Mouse (Mus musculus) brain, embryonic 14.5 days (tissue): ENCODE measurements at regions not wholly inside any gene's neighbourhood (a gene's known extent, or its start where the extent isn't known, plus 50 kb on each side); places are given as distances from the start of the nearest gene placed in this dataset.

ENCODE experiments used
- DNase-seq: peaks from one replicate; pipeline ENCODE4 v3.0.0-alpha.2; 2011; ENCODE audit warnings: low read depth
- CTCF ChIP-seq: fragments of 200-500 bp; IDR thresholded peaks from 2 replicates; pipeline ENCODE4 v1.5.1; 2012; ENCODE audit warnings: inconsistent platforms, mild to moderate bottlenecking, moderate library complexity, borderline replicate concordance; ENCODE audit not compliant: insufficient read depth, insufficient read length; ENCODE audit errors: extremely low read depth
- POLR2A ChIP-seq: fragments of 200-500 bp; IDR thresholded peaks from 2 replicates; pipeline ENCODE4 v1.6.1; 2012; ENCODE audit warnings: mild to moderate bottlenecking, inconsistent platforms, borderline replicate concordance; ENCODE audit not compliant: poor library complexity, insufficient read depth, insufficient read length, severe bottlenecking; ENCODE audit errors: extremely low read depth

DNA sequence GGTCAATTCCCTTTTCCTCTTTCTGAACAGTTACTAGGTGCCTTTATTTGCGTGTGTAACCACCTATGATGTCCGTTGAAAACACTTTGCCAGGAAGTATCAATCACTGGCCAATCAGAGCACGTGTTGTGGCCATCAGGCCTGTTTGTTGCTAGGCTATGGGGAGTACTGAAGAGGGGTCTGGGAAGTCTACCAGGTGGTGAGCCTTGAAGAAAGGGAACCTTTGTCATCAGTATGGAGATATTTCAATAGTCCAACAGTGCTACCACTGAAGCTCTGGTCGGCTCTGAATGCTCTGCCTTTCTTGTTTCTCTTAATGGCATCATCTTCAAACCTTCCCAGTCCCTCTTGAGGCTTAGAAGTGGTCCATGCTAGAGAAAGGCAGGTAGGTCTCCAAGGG, 124.6 kb upstream of the Bcor start:
- no peak for DNase-seq
- TF ChIP-seq CTCF (no peak), POLR2A (no peak)

DNA sequence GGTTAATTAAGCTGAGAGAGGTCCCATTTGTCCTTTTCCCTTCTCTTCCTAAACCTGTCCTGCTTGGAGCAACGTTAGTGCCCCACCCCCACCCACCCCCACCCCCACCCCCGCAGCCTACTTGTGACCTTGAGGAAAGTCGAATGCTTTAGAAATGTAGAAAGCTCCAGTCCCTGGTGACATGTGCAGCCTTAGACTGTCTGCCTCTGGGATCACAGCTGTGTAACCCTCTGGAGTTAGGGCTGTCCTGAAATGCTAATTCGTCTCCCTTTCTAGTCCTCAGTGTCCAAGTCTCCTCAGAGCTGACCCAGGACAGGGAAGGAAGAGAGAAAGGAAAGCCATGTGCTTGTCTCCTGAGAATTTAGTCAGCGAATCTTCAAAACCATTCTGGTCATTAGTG, 125.0 kb upstream of the Bcor start:
- TF ChIP-seq CTCF = no peak
- TF ChIP-seq POLR2A = no peak
- no peak for DNase-seq

DNA sequence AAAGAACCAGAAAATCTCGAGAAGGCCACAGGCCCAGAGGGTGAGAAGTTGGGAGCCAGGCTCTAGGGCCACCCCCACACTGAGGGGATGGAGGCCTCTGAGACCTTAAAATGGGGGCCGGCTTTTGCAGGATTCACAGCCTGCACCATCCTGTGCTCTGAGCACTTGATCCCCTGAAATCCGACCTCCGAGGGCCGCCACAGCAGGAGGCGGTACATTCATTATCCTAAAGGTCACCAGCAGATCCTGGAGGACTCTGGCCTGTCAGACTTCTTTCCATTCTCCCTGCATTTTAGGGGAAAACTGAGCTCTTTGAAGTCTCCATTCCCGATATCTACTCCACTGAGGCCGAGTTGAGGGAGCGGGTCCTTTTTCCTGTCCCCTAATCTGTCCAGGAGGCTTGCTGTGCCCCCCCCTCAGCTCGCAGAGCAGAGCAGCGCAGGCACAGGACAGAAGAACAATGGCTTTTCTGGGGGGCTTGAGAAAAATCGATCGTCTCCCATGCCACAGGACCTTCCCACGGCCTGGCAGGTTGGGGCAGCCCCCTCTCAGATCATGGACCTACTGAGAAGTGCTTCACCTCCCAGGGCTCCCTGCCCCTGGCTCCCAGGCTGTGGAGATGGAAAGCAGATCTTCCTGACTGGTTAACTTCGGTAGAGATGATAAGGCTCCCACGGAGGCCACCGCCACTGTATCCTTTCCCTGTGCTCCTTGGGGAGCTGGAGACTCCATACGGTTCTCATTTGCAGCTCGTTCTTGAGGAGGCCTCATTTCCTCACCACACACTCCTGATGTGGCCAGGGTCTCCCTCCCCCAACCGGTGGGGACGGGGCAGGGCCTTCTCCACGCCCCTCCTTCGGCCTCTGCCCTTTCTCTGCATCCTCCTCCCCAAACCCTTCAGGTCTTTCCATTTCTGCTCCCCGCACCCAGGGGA, 126.1 kb upstream of the Bcor start:
- TF ChIP-seq CTCF = no peak
- no peak for TF ChIP-seq POLR2A
- no peak for DNase-seq

DNA sequence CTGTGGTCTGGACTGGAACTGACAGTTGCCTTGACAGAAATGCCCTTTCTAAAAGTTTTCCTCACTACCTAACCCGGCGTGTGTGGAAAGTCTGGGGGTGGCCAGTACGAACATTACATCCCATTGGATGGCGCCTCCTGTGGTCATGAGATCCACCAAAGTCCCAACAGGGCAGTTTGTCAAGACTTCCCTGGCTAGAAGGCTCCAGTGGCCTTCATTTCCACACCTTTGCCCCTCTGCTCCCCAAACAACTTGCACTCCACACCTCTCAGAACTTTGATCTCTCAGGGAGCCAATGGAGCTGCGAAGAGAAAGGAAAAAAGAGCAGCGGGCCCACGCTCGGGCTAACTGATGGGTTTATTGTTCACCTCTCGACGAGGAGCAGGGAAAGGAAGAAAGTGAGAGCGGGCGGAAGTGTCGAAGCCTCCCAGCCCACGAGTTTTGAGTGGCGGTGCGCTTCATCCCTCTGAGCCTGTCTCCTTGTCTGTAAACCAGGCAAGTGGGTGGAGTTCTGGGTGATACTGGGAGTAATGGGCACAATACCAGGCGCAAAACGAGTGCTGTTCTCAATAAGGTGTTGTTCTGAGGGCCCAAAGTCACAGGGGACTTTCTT, 126.9 kb upstream of the Bcor start:
- DNase-seq = no peak
- TF ChIP-seq POLR2A (no peak), CTCF (peak; percentile 1; the same call in 1 of the 2 replicates)

DNA sequence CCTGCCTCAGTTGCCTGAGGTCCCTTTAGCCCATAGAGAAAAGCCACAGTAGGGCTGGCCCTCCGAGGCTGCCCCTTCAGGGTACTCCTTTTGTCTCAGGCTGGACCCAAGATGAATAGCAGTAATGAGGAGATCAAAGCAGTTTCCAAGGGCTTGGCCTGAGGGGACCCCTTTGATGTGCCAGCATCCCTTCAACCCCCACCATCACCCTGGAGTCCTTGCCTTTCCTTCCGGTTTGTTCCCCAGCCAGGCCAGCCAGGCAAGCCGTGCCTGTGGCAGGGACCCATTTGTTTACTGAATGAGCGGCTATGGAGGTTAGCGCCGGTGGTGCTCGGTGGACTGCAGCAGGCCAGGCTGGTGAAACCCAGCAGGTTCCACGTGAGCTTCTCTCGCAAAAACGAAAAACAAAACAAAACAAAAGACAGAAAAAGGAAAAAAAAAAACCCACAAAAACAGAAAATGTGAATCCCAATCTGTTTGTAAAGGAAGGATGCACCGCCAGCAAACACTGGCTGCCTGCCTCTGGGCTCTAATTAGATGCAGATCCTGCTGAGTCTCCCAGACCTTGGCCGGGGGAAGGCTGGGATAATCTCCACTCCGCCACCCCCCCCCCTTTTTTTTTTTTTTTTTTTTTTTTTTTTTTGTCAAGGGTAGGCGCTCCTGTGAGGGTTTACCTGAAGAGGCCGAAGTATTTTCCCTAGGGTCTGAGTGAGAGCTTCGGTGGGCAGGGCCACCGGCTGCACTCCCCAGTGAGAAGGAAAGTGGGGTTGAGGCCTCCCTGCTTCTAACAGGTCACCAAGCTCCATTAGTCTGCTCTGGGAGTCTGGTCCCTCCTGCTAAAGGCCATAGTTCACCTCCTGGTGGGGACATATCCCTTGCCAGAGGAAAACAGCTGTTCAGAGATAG, 127.8 kb upstream of the Bcor start:
- peak; percentile 70 for DNase-seq
- TF ChIP-seq POLR2A (no peak), CTCF (no peak)

DNA sequence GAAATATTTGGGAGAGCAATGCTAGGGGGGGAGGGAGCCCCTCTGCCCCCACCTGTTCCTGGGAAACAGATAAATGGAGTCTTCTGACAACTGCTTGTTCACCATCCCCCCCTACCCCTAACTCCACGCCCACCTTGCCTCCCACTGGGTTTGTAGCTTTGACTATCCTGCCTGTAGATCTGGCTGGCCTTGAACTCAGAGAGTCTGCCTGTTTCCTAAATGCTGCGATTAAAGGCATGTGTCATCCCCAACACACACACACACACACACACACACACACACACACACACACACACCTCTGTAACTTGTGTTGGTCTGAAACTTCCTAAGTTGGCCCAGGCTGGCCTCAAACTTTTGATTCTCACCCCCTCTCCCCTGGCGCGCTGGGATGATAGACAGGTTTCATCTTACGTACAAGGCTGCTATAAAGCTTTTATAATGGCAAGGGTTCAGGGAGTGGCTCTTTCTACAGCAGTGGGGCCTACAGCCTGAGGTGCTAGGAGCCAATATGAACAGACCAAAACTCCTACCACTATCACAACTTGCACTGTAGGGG, 128.5 kb upstream of the Bcor start:
- no peak for TF ChIP-seq POLR2A
- no peak for TF ChIP-seq CTCF
- no peak for DNase-seq

DNA sequence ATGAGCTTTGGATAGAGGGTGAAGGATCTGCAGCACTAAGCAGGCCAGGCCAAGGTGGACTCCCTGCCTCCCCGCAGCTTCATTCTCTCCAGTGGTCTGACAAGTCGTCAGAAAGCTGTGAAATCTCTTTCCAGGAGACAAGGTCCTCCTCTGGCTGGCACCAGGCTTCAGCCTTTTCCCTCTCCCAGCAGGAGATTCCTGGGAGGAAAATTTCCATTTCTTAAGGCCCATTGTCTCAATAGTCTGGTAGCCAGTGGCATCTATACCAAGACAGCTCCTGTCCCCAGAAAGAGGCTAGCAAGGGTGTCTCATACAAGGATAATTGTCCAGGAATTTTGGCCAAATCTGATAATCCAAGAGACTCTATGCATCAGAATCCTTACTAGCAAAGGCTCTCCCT, 133.0 kb upstream of the Bcor start:
- DNase-seq = no peak
- TF ChIP-seq POLR2A (no peak), CTCF (no peak)

DNA sequence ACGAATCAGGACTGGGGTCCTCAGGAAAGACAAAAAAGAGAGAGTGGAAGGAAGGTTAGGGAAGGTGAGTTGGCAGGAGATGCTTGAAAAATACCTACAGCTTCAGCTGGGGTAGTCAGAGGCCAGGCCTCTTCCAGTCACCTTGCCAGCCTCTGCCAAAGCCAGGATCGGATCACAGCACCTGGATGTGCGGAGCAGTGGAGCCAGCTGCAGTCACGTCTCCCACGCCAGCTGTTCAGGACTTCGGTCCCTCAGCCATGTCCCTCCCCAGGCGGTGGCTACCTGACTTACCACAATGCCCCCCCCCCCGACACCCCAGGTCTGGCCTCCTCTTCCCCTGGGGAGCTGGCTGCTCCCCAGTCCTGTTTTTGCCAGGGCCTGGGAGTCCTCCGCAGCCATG, 134.3 kb upstream of the Bcor start:
- DNase-seq = no peak
- TF ChIP-seq CTCF (no peak), POLR2A (no peak)

DNA sequence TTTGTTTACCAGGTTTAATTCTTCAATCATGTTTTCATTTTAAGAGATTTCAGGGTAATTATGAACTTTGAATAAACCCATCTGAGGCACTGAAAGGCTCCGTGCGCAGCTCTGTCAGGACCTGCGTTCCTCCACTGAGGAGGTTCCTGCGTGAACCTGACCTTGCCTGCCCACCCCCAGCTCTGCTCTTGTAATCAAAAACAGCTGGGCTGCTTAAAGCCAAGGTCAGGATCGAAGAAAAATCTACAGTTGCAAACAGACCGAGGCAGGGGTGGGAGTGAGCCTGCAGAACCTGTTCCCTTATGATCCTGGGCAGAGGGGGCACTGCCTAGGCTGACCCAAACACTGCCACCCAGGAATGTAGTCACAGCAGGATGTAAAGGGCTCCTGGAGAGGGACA, 134.8 kb upstream of the Bcor start:
- TF ChIP-seq POLR2A (no peak), CTCF (no peak)

DNA sequence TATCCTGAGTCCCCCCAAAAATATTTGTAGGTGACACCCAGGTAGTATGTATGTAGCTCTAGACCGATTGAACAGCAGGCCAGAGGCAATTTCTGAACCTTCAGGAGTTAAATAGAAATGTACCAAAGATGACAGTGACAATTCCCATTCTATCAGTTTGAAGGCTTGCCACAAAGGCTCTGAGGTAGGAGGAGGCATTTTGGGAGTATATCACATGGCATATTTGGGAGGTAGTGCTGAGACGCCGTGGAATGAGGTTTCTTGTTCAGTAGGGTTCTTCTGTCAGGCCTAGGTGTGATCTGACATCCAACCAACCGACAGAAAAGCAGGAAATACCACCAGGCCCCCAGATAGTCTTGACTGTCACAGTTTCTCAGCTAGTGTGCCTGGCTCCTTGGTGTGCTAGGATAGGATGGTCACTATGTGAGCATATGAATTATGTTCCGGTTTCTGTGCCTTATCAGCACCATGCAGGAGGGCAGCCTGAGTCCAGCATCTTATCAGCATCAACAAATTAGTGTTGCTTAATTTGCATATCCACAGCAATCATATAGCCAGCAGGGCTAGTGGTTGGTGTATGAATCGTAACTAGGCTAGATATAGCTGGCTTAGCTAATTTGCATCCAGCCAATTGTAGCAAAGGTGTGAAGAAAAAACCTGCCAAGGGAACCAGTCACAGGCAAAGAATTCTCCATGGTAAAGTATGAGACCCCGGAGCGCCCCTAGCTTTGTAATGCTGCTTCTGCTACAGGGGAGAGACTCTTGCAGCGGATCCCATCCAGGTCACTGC, 136.3 kb upstream of the Bcor start:
- DNase-seq = peak; percentile 58
- TF ChIP-seq CTCF (no peak), POLR2A (no peak)

More for the DNA sequence above, 134.8 kb upstream of the Bcor start:
- no peak for DNase-seq
